Mouse (Mus musculus) myocyte (in vitro differentiated cells): ENCODE measurements around the gene Cgas. TPM values are rescaled to one million over a fixed set of nuclear protein-coding genes. Genes with fewer than 3 reads are reported as not detected.
A peak's percentile ranks its signal among the peaks of the same experiment; 100 is the strongest.
"Not testable (repeated sequence)": the region's sequence is repeated elsewhere in the genome, so short reads cannot be mapped to it uniquely, and the experiment has no call there.

ENCODE experiments used
- H3K27me3 ChIP-seq: one replicate; pipeline ENCODE4 v1.6.1; 2011; ENCODE audit not compliant: control insufficient read depth, insufficient read depth, insufficient read length
- H3K36me3 ChIP-seq: one replicate; pipeline ENCODE4 v1.6.1; 2011; ENCODE audit not compliant: control insufficient read depth, insufficient read depth
- H3K4me2 ChIP-seq: one replicate; pipeline ENCODE4 v1.6.1; 2011; ENCODE audit warnings: low read depth, control low read depth
- H3K4me3 ChIP-seq: one replicate; pipeline ENCODE4 v1.5.1; 2011; ENCODE audit warnings: mild to moderate bottlenecking, control low read depth, moderate library complexity
- H3K79me2 ChIP-seq: one replicate; pipeline ENCODE4 v1.6.1; 2011; ENCODE audit not compliant: control insufficient read depth, insufficient read depth
- H3ac ChIP-seq: one replicate; pipeline ENCODE4 v1.6.1; 2011; ENCODE audit not compliant: control insufficient read depth, insufficient read length
- CEBPB ChIP-seq: IDR thresholded peaks from 2 replicates; pipeline ENCODE4 v1.6.1; 2011; ENCODE audit warnings: mild to moderate bottlenecking, moderate library complexity; ENCODE audit not compliant: poor library complexity, insufficient read depth, severe bottlenecking
- E2F4 ChIP-seq: IDR thresholded peaks from one replicate; pipeline ENCODE4 v1.6.1; 2011; ENCODE audit warnings: mild to moderate bottlenecking, control low read depth, moderate library complexity; ENCODE audit not compliant: insufficient read depth
- MAX ChIP-seq: IDR thresholded peaks from one replicate; pipeline ENCODE4 v1.6.1; 2011; ENCODE audit warnings: low read depth, mild to moderate bottlenecking, control low read depth
- MYOD1 ChIP-seq, 3 experiments: IDR thresholded peaks; one replicate each; pipeline ENCODE4 v1.6.1; 2011; ENCODE audit warnings: control low read depth in 2 of 3, low read depth in 2 of 3, mild to moderate bottlenecking in 2 of 3, moderate library complexity in 1 of 3; ENCODE audit not compliant: insufficient read length in 2 of 3, control insufficient read depth in 1 of 3
- MYOG ChIP-seq, 3 experiments: IDR thresholded peaks; one replicate each; pipeline ENCODE4 v1.6.1; 2011; ENCODE audit warnings: control low read depth in 2 of 3, low read depth in 2 of 3, mild to moderate bottlenecking in 2 of 3; ENCODE audit not compliant: insufficient read length in 2 of 3, control insufficient read depth in 1 of 3, insufficient read depth in 1 of 3
- POLR2A ChIP-seq: IDR thresholded peaks from one replicate; pipeline ENCODE4 v1.6.1; 2011; ENCODE audit warnings: low read depth, mild to moderate bottlenecking, control low read depth, moderate library complexity; ENCODE audit not compliant: insufficient read length
- POLR2AphosphoS2 ChIP-seq: IDR thresholded peaks from one replicate; pipeline ENCODE4 v1.6.1; 2011; ENCODE audit warnings: low read depth, control low read depth; ENCODE audit not compliant: insufficient read length
- REST ChIP-seq: IDR thresholded peaks from one replicate; pipeline ENCODE4 v1.6.1; 2011; ENCODE audit warnings: mild to moderate bottlenecking, control low read depth, moderate library complexity; ENCODE audit not compliant: insufficient read depth, insufficient read length
- SRF ChIP-seq: IDR thresholded peaks from one replicate; pipeline ENCODE4 v1.6.1; 2011; ENCODE audit warnings: low read depth; ENCODE audit not compliant: control insufficient read depth, insufficient read length
- TCF12 ChIP-seq: IDR thresholded peaks from one replicate; pipeline ENCODE4 v1.6.1; 2011; ENCODE audit warnings: mild to moderate bottlenecking, control low read depth; ENCODE audit not compliant: poor library complexity, insufficient read depth, severe bottlenecking
- TCF3 ChIP-seq: IDR thresholded peaks from one replicate; pipeline ENCODE4 v1.6.1; 2011; ENCODE audit warnings: low read depth, control low read depth; ENCODE audit not compliant: insufficient read length
- USF1 ChIP-seq: IDR thresholded peaks from one replicate; pipeline ENCODE4 v1.6.1; 2011; ENCODE audit warnings: low read depth, mild to moderate bottlenecking, control low read depth, moderate library complexity
- polyA plus RNA-seq: library from polyadenylated mRNA; unstranded; fragments of >200 nt; fragmentation: generic; extraction: Trizol; gene quantifications from one replicate; pipeline ENCODE4 v1.2.1, GENCODE M21; 2012; ENCODE audit warnings: missing spikeins

Cgas gene
- polyA plus RNA-seq, 1 experiment, result 0.56 TPM

GRCm38 (mm10) chr9:78484660-78485059 is 41.6 kb upstream of the Cgas start:
- Histone ChIP-seq H3K36me3 (peaks cover 8% of the 10 kb centered on the region), H3K4me2 (no peak overlapping the region), H3ac (no peak overlapping the region), H3K79me2 (peaks cover 18% of the 10 kb centered on the region), H3K4me3 (no peak overlapping the region), H3K27me3 (no peaks in the 10 kb centered on the region)
- TF ChIP-seq REST (no peak), POLR2AphosphoS2 (no peak), MAX (no peak), TCF12 (no peak), MYOG (IDR thresholded peaks at IDR 0.05; ENCODE audit: control insufficient read depth in 1 of 3, insufficient read depth in 1 of 3, insufficient read length in 2 of 3, low read depth in 2 of 3) (no peak), USF1 (no peak), MYOD1 (IDR thresholded peaks at IDR 0.05; ENCODE audit: control insufficient read depth in 1 of 3, insufficient read length in 2 of 3, low read depth in 2 of 3) (no peak), POLR2A (no peak), SRF (no peak), E2F4 (no peak), TCF3 (no peak)

GRCm38 (mm10) chr9:78482386-78482785 is 39.3 kb upstream of the Cgas start:
- Histone ChIP-seq H3ac (peak overlapping the region; percentile 97), H3K4me2 (peak overlapping the region; percentile 68), H3K27me3 (no peaks in the 10 kb centered on the region), H3K36me3 (peaks cover 31% of the 10 kb centered on the region), H3K79me2 (peaks cover 34% of the 10 kb centered on the region), H3K4me3 (peak overlapping the region; percentile 99)
- TF ChIP-seq POLR2AphosphoS2, result no peak
- TF ChIP-seq MYOG (IDR thresholded peaks at IDR 0.05; ENCODE audit: control insufficient read depth in 1 of 3, insufficient read depth in 1 of 3, insufficient read length in 2 of 3, low read depth in 2 of 3), result no peak
- TF ChIP-seq CEBPB, result no peak
- no peak for TF ChIP-seq USF1
- TF ChIP-seq POLR2A, result no peak

DNA sequence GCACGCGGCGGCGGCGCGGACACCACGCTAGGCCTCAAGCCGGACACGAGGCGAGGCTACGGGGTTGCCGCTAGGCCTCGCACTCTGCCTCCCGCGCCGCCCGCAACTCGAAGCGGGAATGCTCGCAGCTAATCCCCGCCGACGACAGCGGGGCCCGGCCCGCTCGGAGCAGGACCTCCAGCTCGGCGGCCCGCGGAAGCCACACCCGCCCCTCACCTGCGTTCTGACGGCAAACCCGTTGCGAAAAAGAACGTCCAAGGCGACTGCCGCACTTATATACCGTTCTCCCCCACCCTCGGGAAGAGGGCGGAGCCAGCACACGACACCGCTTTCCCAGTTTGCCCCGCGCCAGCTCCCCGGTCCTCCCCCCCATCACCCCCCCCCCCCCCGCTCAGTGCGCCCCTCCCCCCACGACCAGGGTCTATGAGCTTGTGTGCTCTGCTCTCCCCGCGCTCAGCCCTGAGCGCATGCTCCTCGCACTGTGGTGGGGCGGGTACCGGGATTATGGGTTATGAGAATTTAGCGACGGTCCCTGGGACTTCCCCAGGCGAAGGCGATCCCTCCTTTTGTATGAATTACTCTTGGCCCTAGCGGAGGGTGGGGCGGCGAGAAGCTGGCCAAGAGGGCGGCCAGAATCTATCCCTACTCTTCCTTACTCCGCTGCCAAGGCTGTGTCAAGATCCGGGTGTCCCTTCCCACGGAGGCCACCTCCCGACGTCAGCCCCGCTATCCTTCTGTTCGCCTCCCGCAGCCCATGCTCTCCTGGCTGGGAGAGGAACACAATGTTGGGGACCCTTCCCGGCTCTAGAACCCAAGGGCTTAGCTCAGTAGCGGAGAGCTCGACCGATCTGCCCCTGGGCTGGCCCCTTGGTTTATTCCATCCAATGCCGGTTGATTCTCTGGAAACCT is 38.6 kb upstream of the Cgas start:
- Histone ChIP-seq H3K79me2 (peaks cover 34% of the 10 kb centered on the region), H3K27me3 (no peaks in the 10 kb centered on the region), H3ac (peak overlapping the region; percentile 97), H3K4me3 (peak overlapping the region; percentile 99), H3K4me2 (peak overlapping the region; percentile 68), H3K36me3 (peaks cover 38% of the 10 kb centered on the region)
- TF ChIP-seq MYOG (IDR thresholded peaks at IDR 0.05; ENCODE audit: control insufficient read depth in 1 of 3, insufficient read depth in 1 of 3, insufficient read length in 2 of 3, low read depth in 2 of 3) (peak in 1 of 3 experiments; percentile 2), USF1 (no peak), E2F4 (peak; percentile 23), CEBPB (0 out of 2 replicates have a peak, but pooled peaks have one; percentile 19), POLR2AphosphoS2 (peak; percentile 100), POLR2A (peak; percentile 96), MAX (no peak), SRF (no peak), MYOD1 (IDR thresholded peaks at IDR 0.05; ENCODE audit: control insufficient read depth in 1 of 3, insufficient read length in 2 of 3, low read depth in 2 of 3) (peak in 1 of 3 experiments; percentile 19), REST (peak; percentile 43), TCF3 (no peak), TCF12 (no peak)

GRCm38 (mm10) chr9:78480706-78481358 is 37.8 kb upstream of the Cgas start:
- H3ac ChIP-seq, result peak overlapping the region; percentile 97
- H3K4me2 ChIP-seq, result peak overlapping the region; percentile 84
- H3K4me3 ChIP-seq, result peak overlapping the region; percentile 99
- TF ChIP-seq POLR2AphosphoS2 (peak; percentile 88), MYOD1 (IDR thresholded peaks at IDR 0.05; ENCODE audit: control insufficient read depth in 1 of 3, insufficient read length in 2 of 3, low read depth in 2 of 3) (no peak), POLR2A (peak; percentile 71)
- no peaks in the 10 kb centered on the region for H3K27me3 ChIP-seq
- H3K36me3 ChIP-seq, result peaks cover 47% of the 10 kb centered on the region
- H3K79me2 ChIP-seq, result peaks cover 34% of the 10 kb centered on the region

DNA sequence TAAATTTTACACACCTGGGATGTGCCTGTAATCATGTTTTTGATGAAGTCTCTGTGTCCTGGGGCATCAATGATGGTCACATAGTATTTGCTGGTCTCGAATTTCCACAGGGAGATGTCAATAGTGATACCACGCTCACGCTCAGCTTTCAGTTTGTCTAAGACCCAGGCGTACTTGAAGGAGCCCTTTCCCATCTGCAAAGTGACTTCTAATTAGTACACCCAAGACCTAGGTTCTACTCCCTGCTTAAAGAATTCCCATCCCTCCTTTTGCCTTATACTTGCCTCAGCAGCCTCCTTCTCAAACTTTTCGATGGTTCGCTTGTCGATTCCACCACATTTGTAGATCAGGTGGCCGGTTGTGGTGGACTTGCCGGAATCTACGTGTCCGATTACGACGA is 37.2 kb upstream of the Cgas start:
- not testable (repeated sequence) for H3K27me3 ChIP-seq
- Histone ChIP-seq H3K36me3 (peaks cover 47% of the 10 kb centered on the region), H3K4me3 (peak overlapping the region; percentile 99)

More for the DNA sequence above, 37.2 kb upstream of the Cgas start:
- peaks cover 34% of the 10 kb centered on the region for H3K79me2 ChIP-seq
- peak overlapping the region; percentile 84 for H3K4me2 ChIP-seq
- H3ac ChIP-seq, result peak overlapping the region; percentile 97
